Mouse (Mus musculus) testis, adult 2 months (tissue): Measurements from ENCODE around the gene Bnc2.

ENCODE experiments used
- CTCF ChIP-seq: fragments of 200-500 bp; IDR thresholded peaks from 2 replicates; pipeline ENCODE4 v1.5.1; 2012; ENCODE audit warnings: low read depth, mild to moderate bottlenecking, inconsistent platforms, low read length, moderate library complexity; ENCODE audit not compliant: control insufficient read depth, insufficient read depth, insufficient replicate concordance
- POLR2A ChIP-seq: fragments of 200-500 bp; IDR thresholded peaks from 2 replicates; pipeline ENCODE4 v1.6.1; 2012; ENCODE audit warnings: low read depth, mild to moderate bottlenecking, inconsistent platforms, low read length, moderate library complexity; ENCODE audit not compliant: control insufficient read depth

DNA sequence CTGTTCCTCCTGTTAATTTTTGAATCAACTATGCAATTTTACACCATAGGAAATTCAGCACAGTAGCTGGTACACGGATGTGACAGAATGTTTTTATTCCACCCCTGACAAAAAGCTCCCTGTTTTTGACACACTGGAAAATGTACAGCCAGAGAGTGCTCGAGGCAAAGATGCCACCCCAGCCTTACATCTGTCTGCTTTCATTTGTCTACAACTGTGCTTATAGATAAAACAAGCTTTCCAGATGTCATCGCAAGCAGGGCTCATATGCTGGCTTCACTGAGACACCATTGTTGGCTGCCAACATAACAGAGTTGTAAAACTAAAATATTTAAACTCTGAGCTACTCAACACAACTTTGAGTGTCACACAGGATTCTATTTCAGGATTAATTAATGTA, 343.6 kb downstream of the Bnc2 start:
- TF ChIP-seq CTCF (no peak), POLR2A (no peak)
